Mouse (Mus musculus): ENCODE measurements at regions not wholly inside any gene's neighbourhood (a gene's known extent, or its start where the extent isn't known, plus 50 kb on each side); places are given as distances from the start of the nearest gene placed in this dataset.

DNA sequence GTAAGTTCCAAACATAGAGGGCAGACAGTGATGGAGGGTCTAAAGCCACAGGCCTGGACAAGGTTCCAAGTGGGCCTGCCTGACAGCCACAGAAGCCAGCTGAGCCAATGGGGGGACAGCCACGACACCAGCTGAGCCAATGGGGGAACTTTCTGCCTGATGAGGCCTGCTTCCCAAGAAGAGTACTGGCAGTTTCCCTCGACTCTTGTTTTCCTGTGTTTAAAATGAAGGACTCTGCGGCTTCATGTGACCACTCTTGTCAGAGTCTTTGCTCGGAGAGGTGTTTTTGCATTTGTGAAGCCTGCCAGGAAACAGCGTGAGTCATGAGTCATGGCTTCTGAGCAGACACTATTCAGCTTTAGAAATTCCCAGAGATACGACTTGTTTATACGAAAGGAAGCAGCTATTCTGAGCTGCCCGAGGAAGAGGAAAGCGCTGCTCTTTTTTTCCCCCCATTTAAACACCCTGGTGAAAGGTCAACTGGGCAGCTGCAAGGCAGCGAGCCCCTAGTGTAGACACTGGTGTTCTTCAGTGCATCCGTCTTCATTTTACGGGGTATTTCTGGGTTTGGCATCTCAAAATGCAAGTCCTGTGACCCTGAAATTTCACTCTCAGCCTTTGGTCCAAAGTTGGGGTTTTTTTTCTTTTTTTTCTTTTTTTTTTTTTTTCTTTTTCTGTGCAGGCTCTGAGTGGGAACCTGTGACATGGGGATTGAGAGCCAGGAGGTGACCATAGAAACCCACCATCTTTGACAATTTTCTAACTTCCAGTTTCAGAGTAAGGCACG lies 183.5 kb upstream of the Klf7 start:
- TF ChIP-seq CTCF (IDR thresholded peaks at IDR 0.05; ENCODE audit: low read depth, low read length) (no peak), POLR2A (IDR thresholded peaks at IDR 0.05; ENCODE audit: extremely low read depth, insufficient read depth, low read length) (no peak)

All from liver, adult 2 months (tissue).